Mouse (Mus musculus) erythroblast, embryonic 14.5 days (primary cell): ENCODE data around the gene Cfd. TPM values are rescaled to one million over a fixed set of nuclear protein-coding genes. Genes with fewer than 3 reads are reported as not detected.
A peak's percentile ranks its signal among the peaks of the same experiment; 100 is the strongest.

Experiments used
- H3K27me3 ChIP-seq: 2 replicates; pipeline ENCODE4 v1.6.1; 2012; ENCODE audit warnings: inconsistent platforms; ENCODE audit not compliant: control insufficient read depth
- H3K36me3 ChIP-seq: 2 replicates; pipeline ENCODE4 v1.6.1; 2012; ENCODE audit warnings: mild to moderate bottlenecking, inconsistent platforms; ENCODE audit not compliant: control insufficient read depth
- H3K4me1 ChIP-seq: 2 replicates; pipeline ENCODE4 v1.6.1; 2012; ENCODE audit warnings: inconsistent platforms; ENCODE audit not compliant: control insufficient read depth
- H3K4me3 ChIP-seq: replicated peaks from 2 replicates; pipeline ENCODE3; 2012; ENCODE audit warnings: moderate library complexity, mild to moderate bottlenecking, inconsistent platforms
- H3K9me3 ChIP-seq: 2 replicates; pipeline ENCODE4 v1.6.1; 2012; ENCODE audit warnings: low read length, inconsistent platforms, mixed read lengths; ENCODE audit not compliant: control insufficient read depth
- GATA1 ChIP-seq: IDR thresholded peaks from 2 replicates; pipeline ENCODE4 v1.6.1; 2012; ENCODE audit warnings: low read length, inconsistent platforms, mixed read lengths
- TAL1 ChIP-seq: IDR thresholded peaks from 3 replicates; pipeline ENCODE4 v1.6.1; 2012; ENCODE audit warnings: low read length, inconsistent platforms, mixed read lengths
- polyA plus RNA-seq: library from polyadenylated mRNA; stranded (reverse); fragments of >175 nt; gene quantifications from 2 replicates; pipeline ENCODE4 v1.2.3, GENCODE M21; 2012

The Cfd gene
- polyA plus RNA-seq, 1 experiment, result not detected

- Histone ChIP-seq H3K9me3 (no peaks in the 10 kb centered on the region), H3K4me1 (peaks cover 53% of the 10 kb centered on the region), H3K4me3 (peak overlapping the region; percentile 82), H3K36me3 (peaks cover 22% of the 10 kb centered on the region), H3K27me3 (peaks cover 15% of the 10 kb centered on the region)
- TF ChIP-seq TAL1, result no peak
- no peak for TF ChIP-seq GATA1
These were observed 36.8 kb downstream of the Cfd start for GRCm38 (mm10) chr10:79927324-79928029.

- Histone ChIP-seq H3K4me1 (peaks cover 53% of the 10 kb centered on the region), H3K36me3 (peaks cover 28% of the 10 kb centered on the region)
These were observed 37.5 kb downstream of the Cfd start for GRCm38 (mm10) chr10:79928030-79928694.

GRCm38 (mm10) chr10:79928907-79929701 is 38.5 kb downstream of the Cfd start:
- peaks cover 56% of the 10 kb centered on the region for H3K4me1 ChIP-seq
- TF ChIP-seq GATA1, result no peak
- no peaks in the 10 kb centered on the region for H3K9me3 ChIP-seq
- H3K27me3 ChIP-seq, result peaks cover 1% of the 10 kb centered on the region; the same call in 1 of the 2 replicates
- H3K36me3 ChIP-seq, result peaks cover 36% of the 10 kb centered on the region
- peak overlapping the region; percentile 39 for H3K4me3 ChIP-seq

More at GRCm38 (mm10) chr10:79928030-79928694, 37.5 kb downstream of the Cfd start:
- H3K27me3 ChIP-seq, result peaks cover 8% of the 10 kb centered on the region
- TF ChIP-seq GATA1 (no peak), TAL1 (no peak)
- H3K9me3 ChIP-seq, result no peaks in the 10 kb centered on the region
- H3K4me3 ChIP-seq, result peak overlapping the region; percentile 82

- Histone ChIP-seq H3K4me3 (peak overlapping the region; percentile 30), H3K4me1 (peaks cover 56% of the 10 kb centered on the region), H3K27me3 (no peaks in the 10 kb centered on the region), H3K36me3 (peaks cover 41% of the 10 kb centered on the region), H3K9me3 (no peaks in the 10 kb centered on the region)
- TF ChIP-seq TAL1 (no peak), GATA1 (no peak)
These were observed 39.5 kb downstream of the Cfd start for GRCm38 (mm10) chr10:79929967-79930825.

- Histone ChIP-seq H3K4me1 (peaks cover 53% of the 10 kb centered on the region), H3K4me3 (no peak overlapping the region), H3K27me3 (no peaks in the 10 kb centered on the region), H3K36me3 (peaks cover 45% of the 10 kb centered on the region), H3K9me3 (no peaks in the 10 kb centered on the region)
- TF ChIP-seq TAL1 (no peak), GATA1 (no peak)
These were observed 40.2 kb downstream of the Cfd start for GRCm38 (mm10) chr10:79930826-79931186.

- Histone ChIP-seq H3K4me1 (peaks cover 49% of the 10 kb centered on the region), H3K36me3 (peaks cover 45% of the 10 kb centered on the region), H3K4me3 (no peak overlapping the region), H3K27me3 (no peaks in the 10 kb centered on the region), H3K9me3 (no peaks in the 10 kb centered on the region)
- TF ChIP-seq TAL1 (no peak), GATA1 (no peak)
These were observed 41.1 kb downstream of the Cfd start for GRCm38 (mm10) chr10:79931797-79932196.

GRCm38 (mm10) chr10:79932736-79933135 is 42.1 kb downstream of the Cfd start:
- Histone ChIP-seq H3K36me3 (peaks cover 50% of the 10 kb centered on the region), H3K4me1 (peaks cover 49% of the 10 kb centered on the region), H3K27me3 (no peaks in the 10 kb centered on the region), H3K4me3 (no peak overlapping the region), H3K9me3 (no peaks in the 10 kb centered on the region)
- TF ChIP-seq GATA1 (no peak), TAL1 (no peak)

- Histone ChIP-seq H3K4me3 (no peak overlapping the region), H3K27me3 (no peaks in the 10 kb centered on the region), H3K4me1 (peaks cover 49% of the 10 kb centered on the region), H3K9me3 (no peaks in the 10 kb centered on the region), H3K36me3 (peaks cover 53% of the 10 kb centered on the region)
- TF ChIP-seq TAL1 (no peak), GATA1 (no peak)
These were observed 42.6 kb downstream of the Cfd start for GRCm38 (mm10) chr10:79933145-79933679.
